Mouse (Mus musculus) CH12.LX (cell line): ENCODE measurements around the gene AC141477.1.

ENCODE experiments used
- BHLHE40 ChIP-seq: IDR thresholded peaks from 2 replicates; pipeline ENCODE4 v1.6.1; 2011; ENCODE audit warnings: mild to moderate bottlenecking, low read depth, low read length, improper control_type of control experiment
- CTCF ChIP-seq, 2 experiments: IDR thresholded peaks in 1 of 2; conservative IDR thresholded peaks in 1 of 2; 2 replicates each; pipeline ENCODE4 v1.5.1; 2011 to 2012; ENCODE audit warnings: low read depth in 2 of 2, low read length in 2 of 2, improper control_type of control experiment in 1 of 2, inconsistent platforms in 1 of 2, mild to moderate bottlenecking in 1 of 2, moderate library complexity in 1 of 2
- E2F4 ChIP-seq: IDR thresholded peaks from 2 replicates; pipeline ENCODE4 v1.6.1; 2011; ENCODE audit warnings: low read depth, low read length, improper control_type of control experiment; ENCODE audit not compliant: insufficient replicate concordance
- MAZ ChIP-seq: IDR thresholded peaks from 2 replicates; pipeline ENCODE4 v1.6.1; 2012; ENCODE audit warnings: low read depth, mild to moderate bottlenecking, inconsistent platforms, low read length, improper control_type of control experiment, moderate library complexity
- POLR2A ChIP-seq: IDR thresholded peaks from 2 replicates; pipeline ENCODE4 v1.6.1; 2011; ENCODE audit warnings: low read depth, mild to moderate bottlenecking, improper control_type of control experiment, low read length

- no peak for TF ChIP-seq E2F4
- TF ChIP-seq POLR2A: no peak
- TF ChIP-seq BHLHE40: no peak
- TF ChIP-seq MAZ: no peak
- TF ChIP-seq CTCF (conservative IDR thresholded peaks at IDR 0.05 in 1 of 2, IDR thresholded peaks at IDR 0.05 in 1 of 2; ENCODE audit: low read depth in 2 of 2, low read length in 2 of 2): no peak
These were observed 21.0 kb upstream of the AC141477.1 start for GRCm38 (mm10) chr10:76461255-76461654.
